Mouse (Mus musculus): Measurements from ENCODE around the gene Cant1. TPM values are rescaled to one million over a fixed set of nuclear protein-coding genes. Genes with fewer than 3 reads are reported as not detected.

Gene Cant1
- polyA plus RNA-seq, 1 experiment from 2014 or later: 19.2 TPM

GRCm38 (mm10) chr11:118362501-118362900, 56.4 kb downstream of the Cant1 start:
- H3K9ac ChIP-seq (ENCODE audit: low read length): peak overlapping the region; percentile 60
- peak overlapping the region; percentile 64 to 88; a peak in 3 of 4 replicates for H3K27ac ChIP-seq (replicated peaks in 1 of 2; ENCODE audit: control insufficient read depth in 1 of 2, insufficient read depth in 1 of 2, low read depth in 2 of 2, low read length in 2 of 2)
- peaks cover 25 to 32% of the 10 kb centered on the region in 2 experiments for H3K4me1 ChIP-seq (ENCODE audit: control insufficient read depth in 2 of 2, insufficient read depth in 2 of 2, low read length in 2 of 2)
- H3K27me3 ChIP-seq (ENCODE audit: control insufficient read depth, insufficient read depth, low read length): no peaks in the 10 kb centered on the region
- H3K4me3 ChIP-seq (ENCODE audit: control insufficient read depth in 1 of 2, insufficient read depth in 1 of 2, low read depth in 1 of 2, low read length in 2 of 2): no peak overlapping the region
- no peak overlapping the region for H3K4me2 ChIP-seq (ENCODE audit: low read length)
- WGBS: 67% methylated on average over 1 of the region's 1 CpGs
- no peak for ATAC-seq (ENCODE audit: insufficient number of reproducible peaks, insufficient read depth, low FRiP score, low read depth)
- no peaks in the 10 kb centered on the region for H3K36me3 ChIP-seq (ENCODE audit: control insufficient read depth, insufficient read depth, low read length)
- no peaks in the 10 kb centered on the region for H3K9me3 ChIP-seq (ENCODE audit: control insufficient read depth, low read length)

- H3K9me3 ChIP-seq (ENCODE audit: control insufficient read depth, low read length): no peaks in the 10 kb centered on the region
- no peak for ATAC-seq (ENCODE audit: insufficient number of reproducible peaks, insufficient read depth, low FRiP score, low read depth)
- no peaks in the 10 kb centered on the region for H3K27me3 ChIP-seq (ENCODE audit: control insufficient read depth, insufficient read depth, low read length)
- 54% methylated on average over 10 of the region's 10 CpGs for WGBS
- H3K27ac ChIP-seq (replicated peaks in 1 of 2; ENCODE audit: control insufficient read depth in 1 of 2, insufficient read depth in 1 of 2, low read depth in 2 of 2, low read length in 2 of 2): no peak overlapping the region
- no peak overlapping the region for H3K4me2 ChIP-seq (ENCODE audit: low read length)
- H3K4me1 ChIP-seq (ENCODE audit: control insufficient read depth in 2 of 2, insufficient read depth in 2 of 2, low read length in 2 of 2): peaks cover 21 to 32% of the 10 kb centered on the region in 2 experiments
- no peak overlapping the region for H3K4me3 ChIP-seq (ENCODE audit: control insufficient read depth in 1 of 2, insufficient read depth in 1 of 2, low read depth in 1 of 2, low read length in 2 of 2)
- no peak overlapping the region for H3K9ac ChIP-seq (ENCODE audit: low read length)
- no peaks in the 10 kb centered on the region for H3K36me3 ChIP-seq (ENCODE audit: control insufficient read depth, insufficient read depth, low read length)
Observed at GRCm38 (mm10) chr11:118360907-118361341, 58.0 kb downstream of the Cant1 start.

- ATAC-seq (ENCODE audit: insufficient number of reproducible peaks, insufficient read depth, low FRiP score, low read depth): no peak
- no peaks in the 10 kb centered on the region for H3K36me3 ChIP-seq (ENCODE audit: control insufficient read depth, insufficient read depth, low read length)
- H3K27me3 ChIP-seq (ENCODE audit: control insufficient read depth, insufficient read depth, low read length): no peaks in the 10 kb centered on the region
- WGBS: 66% methylated on average over 7 of the region's 7 CpGs
- H3K27ac ChIP-seq (replicated peaks in 1 of 2; ENCODE audit: control insufficient read depth in 1 of 2, insufficient read depth in 1 of 2, low read depth in 2 of 2, low read length in 2 of 2): no peak overlapping the region
- peaks cover 21 to 36% of the 10 kb centered on the region in 2 experiments for H3K4me1 ChIP-seq (ENCODE audit: control insufficient read depth in 2 of 2, insufficient read depth in 2 of 2, low read length in 2 of 2)
- no peak overlapping the region for H3K9ac ChIP-seq (ENCODE audit: low read length)
- H3K4me2 ChIP-seq (ENCODE audit: low read length): no peak overlapping the region
- H3K9me3 ChIP-seq (ENCODE audit: control insufficient read depth, low read length): no peaks in the 10 kb centered on the region
- no peak overlapping the region for H3K4me3 ChIP-seq (ENCODE audit: control insufficient read depth in 1 of 2, insufficient read depth in 1 of 2, low read depth in 1 of 2, low read length in 2 of 2)
Observed at GRCm38 (mm10) chr11:118360491-118360890, 58.4 kb downstream of the Cant1 start.

Other genes starting within 250 kb of the Cant1 start
- 12.7 and 15.9 TPM in 2 replicates for gene Cyth1, start 170.5 kb downstream of the Cant1 start, polyA plus RNA-seq (2014; fragmentation: Nextera tagmentation; extraction: Ambion mirVana)
- 9.1 and 11.5 TPM in 2 replicates for gene Usp36, start 128.8 kb downstream of the Cant1 start, polyA plus RNA-seq (2014; fragmentation: Nextera tagmentation; extraction: Ambion mirVana)
- gene Cep295nl, start 76.6 kb downstream of the Cant1 start, polyA plus RNA-seq (2014; fragmentation: Nextera tagmentation; extraction: Ambion mirVana): 0.28 and 0.45 TPM in 2 replicates
- gene Timp2, start 63.3 kb downstream of the Cant1 start, polyA plus RNA-seq (2014; fragmentation: Nextera tagmentation; extraction: Ambion mirVana): 87.6 and 99.2 TPM in 2 replicates
- 7.2 and 12.7 TPM in 2 replicates for gene Lgals3bp, start 17.0 kb downstream of the Cant1 start, polyA plus RNA-seq (2014; fragmentation: Nextera tagmentation; extraction: Ambion mirVana)
- gene C1qtnf1, start 9.1 kb upstream of the Cant1 start, polyA plus RNA-seq (2014; fragmentation: Nextera tagmentation; extraction: Ambion mirVana): 7.3 and 7.5 TPM in 2 replicates
- 3.1 and 4.8 TPM in 2 replicates for gene Engase, start 57.7 kb upstream of the Cant1 start, polyA plus RNA-seq (2014; fragmentation: Nextera tagmentation; extraction: Ambion mirVana)